Mouse (Mus musculus) c-Kit-negative CD71-positive TER-119-positive erythroid progenitor cells, embryonic 14.5 days (primary cell): ENCODE measurements around the gene Slc1a2.

Experiments used
- DNase-seq: peaks from one replicate; pipeline ENCODE4 v3.0.0-alpha.2; 2013; ENCODE audit warnings: low read depth, low spot score

Gene Slc1a2

DNA sequence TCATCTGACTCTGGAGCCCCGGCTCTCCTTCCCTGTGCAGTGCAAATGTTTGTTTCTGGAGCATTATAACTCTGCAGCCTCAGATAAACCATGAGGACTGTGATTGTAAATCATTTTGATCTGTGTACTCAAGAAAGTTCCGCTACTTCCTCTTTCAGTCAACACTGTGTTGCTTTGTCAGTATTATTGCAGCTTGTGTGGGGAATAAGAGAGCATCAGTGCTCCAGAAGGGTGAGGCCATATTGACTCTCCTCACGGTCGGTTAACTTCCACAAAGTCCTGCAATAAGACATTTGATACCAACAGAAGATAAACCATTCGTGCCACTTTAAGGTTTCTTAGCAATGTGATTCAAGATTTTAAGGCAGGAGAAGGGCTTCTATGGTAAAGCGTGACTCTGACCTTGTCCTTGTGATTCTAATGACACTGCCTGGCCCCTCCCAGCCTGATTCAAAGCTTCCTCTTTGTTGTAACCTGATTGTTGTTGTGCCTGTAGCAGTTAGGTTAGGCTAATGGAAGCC lies 156.9 kb downstream of the Slc1a2 start:
- DNase-seq: no peak

DNA sequence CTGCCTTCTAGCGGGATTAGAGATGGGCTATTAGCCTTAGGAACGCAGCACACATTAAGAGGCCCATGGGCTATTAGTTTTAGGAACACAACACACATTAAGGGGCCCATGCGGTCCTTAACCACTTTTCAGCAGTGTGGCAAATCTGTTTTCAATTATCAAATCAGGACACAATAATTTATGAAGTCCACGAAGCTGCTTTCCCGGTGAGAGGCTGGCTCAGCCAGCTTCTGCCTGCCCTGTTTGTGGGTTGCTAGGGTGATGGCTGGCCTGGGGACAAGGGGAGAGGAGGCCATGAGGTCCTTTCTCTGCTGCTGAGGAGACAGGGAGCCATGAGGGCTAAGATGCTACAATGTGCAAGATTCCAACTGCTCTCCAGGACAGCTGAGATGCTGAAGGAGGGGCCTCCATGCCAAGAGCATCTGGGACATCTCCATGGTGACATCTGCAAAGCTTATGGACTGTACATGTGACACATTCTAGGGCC lies 161.8 kb downstream of the Slc1a2 start:
- no peak for DNase-seq

DNA sequence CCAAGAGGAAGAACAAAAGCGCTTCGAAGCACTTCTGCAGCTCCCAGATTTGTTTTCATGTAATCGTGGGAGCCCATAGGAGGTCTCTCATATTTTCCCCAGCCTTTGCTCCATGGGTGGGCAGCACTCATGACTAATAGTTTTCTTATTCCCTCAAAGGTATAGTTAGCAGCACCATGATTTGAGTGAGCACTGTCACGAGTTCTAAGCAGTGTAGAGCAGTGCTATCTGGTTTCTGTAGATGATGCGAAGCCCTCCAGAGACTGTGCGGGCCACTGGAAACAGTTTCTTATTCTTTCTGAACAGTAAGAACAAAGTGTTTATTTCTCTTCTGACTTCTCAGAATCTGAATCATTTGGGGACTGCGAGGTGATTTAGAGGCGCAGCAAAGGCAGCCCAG lies 162.3 kb downstream of the Slc1a2 start:
- no peak for DNase-seq

DNA sequence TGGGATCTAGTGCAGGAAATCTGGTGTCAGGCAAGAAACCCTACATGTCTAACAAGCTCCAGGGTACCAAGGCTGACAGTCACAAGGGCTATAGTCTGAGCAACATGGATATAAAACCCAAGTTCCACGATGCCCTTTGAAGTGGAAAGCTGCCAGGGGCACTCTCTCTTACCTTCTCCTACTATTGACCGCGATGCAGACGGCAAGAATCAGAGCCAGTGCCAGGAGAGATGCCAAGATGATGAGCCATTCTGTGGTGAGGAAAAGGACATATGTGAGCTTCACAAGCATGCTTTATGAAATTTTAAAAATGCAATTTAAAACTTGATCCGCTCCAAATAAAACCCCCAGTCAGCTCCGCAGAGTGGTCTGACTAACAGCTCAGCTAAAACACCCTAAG lies 163.6 kb downstream of the Slc1a2 start:
- no peak for DNase-seq

DNA sequence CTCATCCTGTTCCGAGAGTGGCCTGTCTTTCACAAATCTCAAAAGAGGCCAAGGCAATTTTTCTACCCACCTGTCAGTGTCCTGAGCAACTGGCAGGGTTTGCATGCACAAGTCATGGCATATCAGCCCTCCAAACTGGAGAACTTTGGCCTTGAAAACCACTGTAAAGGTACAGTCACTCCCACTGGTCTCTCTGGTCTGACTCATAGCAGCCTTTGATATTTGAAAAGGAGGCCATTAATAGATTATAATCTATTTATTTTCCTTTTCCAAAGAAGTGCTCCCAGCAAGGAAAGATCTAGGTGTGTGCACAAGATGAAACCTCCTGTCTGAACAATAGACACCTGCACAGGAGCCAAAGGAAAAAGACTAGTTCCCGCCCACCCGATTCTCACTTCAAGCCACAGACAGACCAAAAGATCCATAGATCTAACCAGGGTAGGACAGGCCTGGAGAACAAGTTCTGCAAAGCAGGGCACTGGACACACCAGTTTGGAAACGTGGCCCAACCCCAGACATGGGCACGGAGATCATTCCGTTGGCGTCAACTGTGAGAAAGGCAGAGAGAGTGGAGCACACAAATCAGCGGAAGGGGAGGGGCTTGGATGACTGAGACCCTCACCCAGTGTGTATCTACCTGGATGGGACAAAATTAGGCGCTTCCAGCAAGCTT lies 167.6 kb downstream of the Slc1a2 start:
- DNase-seq: no peak

DNA sequence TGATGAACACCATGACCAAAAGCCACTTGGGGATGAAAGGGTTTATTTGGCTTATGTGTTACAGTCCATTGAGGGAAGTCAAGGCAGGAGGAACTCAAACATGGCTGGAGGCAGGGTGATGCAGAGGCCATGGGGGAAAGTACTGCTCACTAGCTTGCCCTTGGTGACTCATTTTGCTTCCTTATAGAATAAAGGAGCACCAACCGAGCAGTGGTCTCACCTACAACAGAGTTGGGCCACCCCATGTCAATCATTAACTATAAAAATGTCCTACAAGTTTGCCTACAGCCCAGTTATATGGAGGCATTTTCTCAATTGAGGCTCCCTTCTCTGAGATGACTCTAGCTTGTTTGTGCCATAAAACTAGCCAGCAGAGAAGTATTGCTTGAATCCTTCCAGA lies 169.4 kb downstream of the Slc1a2 start:
- no peak for DNase-seq

DNA sequence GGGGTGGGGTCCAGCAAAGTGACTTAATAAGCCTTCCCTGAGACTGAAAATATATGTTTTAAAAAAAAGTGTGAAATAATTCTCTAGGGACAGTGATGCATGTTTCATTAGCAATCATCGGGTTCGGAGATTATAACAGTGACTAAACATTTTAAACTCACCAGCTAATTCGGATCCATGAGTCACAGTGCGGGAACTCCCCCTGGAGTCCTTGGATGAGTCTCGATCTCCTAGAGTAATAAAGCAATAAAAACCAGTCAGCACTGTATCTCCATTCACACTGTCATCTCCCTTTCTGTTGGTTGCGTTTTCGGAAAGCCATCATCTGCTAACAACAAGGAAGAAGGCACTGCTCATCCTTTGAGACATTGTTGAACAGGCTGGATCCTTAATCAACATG lies 169.9 kb downstream of the Slc1a2 start:
- no peak for DNase-seq

DNA sequence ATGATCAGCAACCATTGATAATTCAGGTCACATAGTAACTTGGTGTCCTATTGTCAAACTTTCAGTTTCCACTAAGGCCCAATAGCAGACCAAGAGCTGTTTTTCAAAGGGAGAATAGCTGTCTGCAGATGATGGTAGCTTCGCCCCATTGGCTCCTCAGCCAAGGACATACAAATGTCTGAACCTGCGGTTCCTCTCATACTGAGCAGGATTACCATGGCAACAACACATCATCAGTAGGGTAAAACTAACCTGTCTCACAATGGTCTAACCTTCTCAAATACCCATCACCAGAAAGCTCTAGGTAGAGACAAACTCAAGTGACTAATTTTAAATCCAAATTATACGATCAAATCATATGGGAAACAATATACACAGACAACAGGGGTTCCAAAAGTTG lies 170.7 kb downstream of the Slc1a2 start:
- DNase-seq: no peak

DNA sequence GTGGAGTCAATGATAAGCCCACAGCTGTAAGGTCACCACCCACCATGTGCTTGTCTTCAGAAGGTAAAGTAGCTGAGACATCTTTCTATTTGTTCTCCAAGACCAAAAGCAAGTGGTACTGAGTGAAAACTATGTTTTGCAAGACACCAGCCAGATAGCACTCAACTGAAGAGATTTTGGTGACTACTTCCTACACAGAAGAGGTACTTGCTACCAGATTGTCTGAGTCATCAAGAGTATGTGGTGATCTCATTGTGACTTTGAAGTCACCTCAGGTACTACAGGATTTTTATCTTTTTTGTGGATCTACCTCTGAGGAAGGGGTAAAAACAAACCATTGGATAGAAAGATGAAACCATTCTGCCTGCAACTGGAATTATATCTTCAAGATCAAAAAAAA lies 173.1 kb downstream of the Slc1a2 start:
- no peak for DNase-seq

DNA sequence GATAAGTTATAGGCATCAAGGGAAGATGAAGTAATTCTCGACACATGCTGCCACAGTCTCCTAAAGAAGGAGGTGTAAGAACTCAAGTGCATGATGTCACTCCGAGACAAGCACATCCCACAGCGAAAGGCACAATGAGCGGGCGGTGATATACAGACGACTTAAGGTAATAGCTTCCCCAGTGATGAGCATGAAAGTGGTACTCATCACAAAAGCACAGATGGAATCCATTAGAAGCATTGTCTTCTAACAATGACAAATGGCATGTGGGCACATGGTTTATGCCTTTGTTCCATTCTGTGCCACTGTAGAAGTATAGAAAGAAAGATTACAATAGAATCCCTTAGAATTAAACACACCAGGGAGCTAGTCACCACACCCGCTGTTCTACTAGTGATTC lies 179.7 kb downstream of the Slc1a2 start:
- DNase-seq: no peak
